Mouse (Mus musculus): Measurements from ENCODE around the gene Hnrnph2.

DNA sequence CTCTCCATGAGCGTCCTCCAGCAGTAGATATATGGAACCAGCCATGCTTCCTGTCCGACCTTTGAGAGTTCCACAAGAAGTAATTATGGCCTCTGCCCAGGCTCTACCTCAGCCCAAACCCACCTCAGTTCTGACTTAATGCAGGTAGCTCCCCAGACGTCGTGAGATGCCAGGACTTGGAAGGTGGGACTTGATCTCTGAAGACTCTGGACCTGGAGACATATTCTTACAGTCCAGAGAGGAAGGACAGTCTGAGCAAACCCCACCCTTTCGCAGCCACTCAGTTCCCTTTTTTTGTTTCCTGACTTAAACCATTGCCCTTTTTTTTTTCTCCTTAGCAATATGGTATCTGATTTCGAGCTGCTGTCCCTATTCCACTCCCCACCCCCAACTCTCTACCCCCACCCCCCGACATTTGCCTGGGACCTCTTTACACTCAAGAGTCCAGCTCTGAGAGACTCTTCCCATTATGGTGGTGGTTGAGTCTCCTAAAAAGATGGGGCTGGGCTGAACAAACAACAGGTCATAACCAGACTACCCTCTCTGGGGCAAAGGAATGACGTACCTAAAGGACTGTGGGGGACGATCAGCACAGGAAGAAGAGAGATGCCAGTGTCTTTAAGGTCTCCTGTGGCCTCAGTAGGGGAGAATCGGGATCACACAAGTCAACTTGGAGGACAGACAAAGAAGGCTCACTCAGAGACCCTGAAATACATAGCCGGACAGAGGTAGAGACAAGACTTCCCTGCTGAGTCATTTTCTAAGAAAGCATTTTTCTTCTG, 17.9 kb upstream of the Hnrnph2 start, which contains the start of gene Btk:
- no peak for TF ChIP-seq ELF1 (IDR thresholded peaks at IDR 0.05; ENCODE audit: low read depth, low read length)
- TF ChIP-seq KAT2A (conservative IDR thresholded peaks at IDR 0.05; ENCODE audit: low read depth, low read length): no peak
- TF ChIP-seq CTCF (IDR thresholded peaks at IDR 0.05 in 2 of 3, conservative IDR thresholded peaks at IDR 0.05 in 1 of 3; ENCODE audit: control insufficient read depth in 1 of 3, insufficient read depth in 1 of 3, low read depth in 2 of 3, low read length in 3 of 3, poor library complexity in 1 of 3, severe bottlenecking in 1 of 3): no peak
- TF ChIP-seq ETS1 (IDR thresholded peaks at IDR 0.05; ENCODE audit: low read depth, low read length): no peak
- no peak for TF ChIP-seq EP300 (IDR thresholded peaks at IDR 0.05; ENCODE audit: low read depth in 1 of 2, low read length in 2 of 2)
- TF ChIP-seq RAD21 (IDR thresholded peaks at IDR 0.05; ENCODE audit: low read depth, low read length): no peak
- no peak for TF ChIP-seq MAX (IDR thresholded peaks at IDR 0.05; ENCODE audit: low read length)
- TF ChIP-seq ZMIZ1 (IDR thresholded peaks at IDR 0.05; ENCODE audit: low read depth, low read length): no peak
- TF ChIP-seq HCFC1 (IDR thresholded peaks at IDR 0.05; ENCODE audit: low read depth, low read length): no peak
